Comparison of ENCODE assay signal across 7 mouse cellular contexts in genomic region chr17:46710959-46711597, GRCm38 (mm10). TPM values are rescaled to one million over a fixed set of nuclear protein-coding genes. Genes with fewer than 3 reads are reported as not detected.
DNase-seq lines count a peak whose midpoint lies in the region; ATAC-seq and TF ChIP-seq lines count a peak whose summit lies in the region.

Gene Pex6 (plus strand): TSS chr17:46711463.

- H3K9ac ChIP-seq in intestine, postnatal 0 days (ENCODE audit: low read depth, low read length), result peak within 1 kb of the TSS; percentile 94
- peak within 1 kb of the TSS; percentile 92 for H3K9ac ChIP-seq in midbrain, embryonic 12.5 days (replicated peaks)

- TF ChIP-seq CTCF in intestine, postnatal 0 days (IDR thresholded peaks at IDR 0.05; ENCODE audit: low read depth), result no peak
- TF ChIP-seq CTCF in small intestine, adult 2 months (IDR thresholded peaks at IDR 0.05; ENCODE audit: extremely low read depth, insufficient read length, insufficient replicate concordance, low read depth, low read length), result no peak

- peak; percentile 85 for ATAC-seq in intestine, postnatal 0 days
- ATAC-seq in midbrain, embryonic 12.5 days (ENCODE audit: low FRiP score, low read depth), result peak; percentile 89

- WGBS in intestine, postnatal 0 days, result 6% methylated on average over 36 of the region's 36 CpGs
- WGBS in midbrain, embryonic 12.5 days, result 7% methylated on average over 36 of the region's 36 CpGs
- WGBS in small intestine, adult 2 months, result 5% methylated on average over 36 of the region's 36 CpGs

- TF ChIP-seq POLR2A in small intestine, adult 2 months (IDR thresholded peaks at IDR 0.05; ENCODE audit: low read depth, low read length), result peak; percentile 55; the same call in 1 of the 2 replicates

- H3K4me2 ChIP-seq in intestine, postnatal 0 days (replicated peaks; ENCODE audit: low read depth), result peak within 1 kb of the TSS; percentile 95
- peak within 1 kb of the TSS; percentile 100 for H3K4me2 ChIP-seq in midbrain, embryonic 12.5 days (replicated peaks)

- intact Hi-C loops in left cerebral cortex, postnatal 4 days (cut with DNase I), result no loop called here

- H3K27ac ChIP-seq in intestine, postnatal 0 days (ENCODE audit: low read depth, low read length), result peak within 1 kb of the TSS; percentile 65
- peak within 1 kb of the TSS; percentile 77 for H3K27ac ChIP-seq in midbrain, embryonic 12.5 days (replicated peaks)
- H3K27ac ChIP-seq in small intestine, adult 2 months (ENCODE audit: insufficient read depth, low read depth, low read length), result peak within 1 kb of the TSS; percentile 38

- H3K9me3 ChIP-seq in intestine, postnatal 0 days (ENCODE audit: control insufficient read depth), result no peaks in the 10 kb centered on the region
- H3K9me3 ChIP-seq in midbrain, embryonic 12.5 days, result no peaks in the 10 kb centered on the region

- H3K4me1 ChIP-seq in intestine, postnatal 0 days (replicated peaks; ENCODE audit: control insufficient read depth, insufficient read depth, low read length), result peaks cover 5% of the 10 kb centered on the region; the same call in 1 of the 2 replicates
- peaks cover 22% of the 10 kb centered on the region for H3K4me1 ChIP-seq in midbrain, embryonic 12.5 days
- peaks cover 3% of the 10 kb centered on the region; the same call in 1 of the 2 replicates for H3K4me1 ChIP-seq in small intestine, adult 2 months (ENCODE audit: control insufficient read depth, insufficient read depth, insufficient read length, low read length)

- H3K27me3 ChIP-seq in intestine, postnatal 0 days (replicated peaks; ENCODE audit: control insufficient read depth, insufficient read depth, low read length), result no peaks in the 10 kb centered on the region
- H3K27me3 ChIP-seq in midbrain, embryonic 12.5 days, result no peaks in the 10 kb centered on the region
- H3K27me3 ChIP-seq in small intestine, adult 2 months (ENCODE audit: control insufficient read depth, insufficient read depth, low read length), result no peaks in the 10 kb centered on the region

- H3K36me3 ChIP-seq in intestine, postnatal 0 days (ENCODE audit: control insufficient read depth, insufficient read depth), result 0 out of 2 replicates have a peak, but pooled peaks cover 16% of the 10 kb centered on the region
- H3K36me3 ChIP-seq in midbrain, embryonic 12.5 days, result peaks cover 26% of the 10 kb centered on the region
- H3K36me3 ChIP-seq in small intestine, adult 2 months (ENCODE audit: control insufficient read depth, insufficient read depth, low read length), result peaks cover 17% of the 10 kb centered on the region

- H3K4me3 ChIP-seq in intestine, postnatal 0 days (ENCODE audit: low read depth, low read length), result peak within 1 kb of the TSS; percentile 79
- H3K4me3 ChIP-seq in midbrain, embryonic 12.5 days, result peak within 1 kb of the TSS; percentile 94
- peak within 1 kb of the TSS; percentile 92 for H3K4me3 ChIP-seq in small intestine, adult 2 months (ENCODE audit: low read depth, low read length)

- DNase-seq in adrenal gland, adult 8-10 months, result peak; percentile 87
- DNase-seq in embryo, embryonic 9.5 days (ENCODE audit: extremely low spot score), result peak; percentile 92
- no peak for DNase-seq in gonadal fat pad, adult 2 months (ENCODE audit: low read depth)
- peak; percentile 96 for DNase-seq in left cerebral cortex, postnatal 4 days

RNA-seq across cellular contexts. Expression of gene Pex6, which starts in this region (rescaled TPM):
- 10 to 100 TPM; 56.2 to 74.2 (median 61.8) TPM for total RNA-seq in adrenal gland, adult 8-10 months (2022)
- polyA plus RNA-seq in gonadal fat pad, adult 2 months (2012; rRNA removed), result 39.0 and 42.4 TPM in 2 replicates
- 10.4 and 11.5 TPM in 2 replicates for polyA plus RNA-seq in intestine, postnatal 0 days (2015; fragmentation: Nextera tagmentation; extraction: Ambion mirVana)
- total RNA-seq in left cerebral cortex, postnatal 4 days (2021), result 10 to 100 TPM; 30.9 to 32.0 TPM
- polyA plus RNA-seq in midbrain, embryonic 12.5 days (2016; fragmentation: Nextera tagmentation; extraction: Ambion mirVana), result 33.7 and 36.0 TPM in 2 replicates
- 40.1 and 74.9 TPM in 2 replicates for polyA plus RNA-seq in small intestine, adult 2 months (2012; rRNA removed)
